Mouse (Mus musculus) cerebellum, adult 9-10 months (tissue): ENCODE data around the gene Atf7.
"Not testable (repeated sequence)": the region's sequence is repeated elsewhere in the genome, so short reads cannot be mapped to it uniquely, and the experiment has no call there.

Experiments
- DNase-seq: peaks from one replicate; pipeline ENCODE4 v3.0.0; 2022

Gene Atf7

GRCm38 (mm10) chr15:102617654-102618053, 7.6 kb downstream of the Atf7 start:
- DNase-seq: no peak

- no peak for DNase-seq
Measured at GRCm38 (mm10) chr15:102616174-102616573, 9.1 kb downstream of the Atf7 start.

- no peak for DNase-seq
Measured at GRCm38 (mm10) chr15:102614224-102614623, 11.0 kb downstream of the Atf7 start.

- no peak for DNase-seq
Measured at GRCm38 (mm10) chr15:102612966-102613365, 12.3 kb downstream of the Atf7 start.

- DNase-seq: not testable (repeated sequence)
Measured at GRCm38 (mm10) chr15:102608586-102608985, 16.7 kb downstream of the Atf7 start.

- no peak for DNase-seq
Measured at GRCm38 (mm10) chr15:102593996-102594656, 31.1 kb downstream of the Atf7 start.

GRCm38 (mm10) chr15:102592674-102593073, 32.6 kb downstream of the Atf7 start:
- DNase-seq: no peak

GRCm38 (mm10) chr15:102590567-102590966, 34.7 kb downstream of the Atf7 start:
- no peak for DNase-seq

GRCm38 (mm10) chr15:102589826-102590225, 35.4 kb downstream of the Atf7 start:
- DNase-seq: no peak

GRCm38 (mm10) chr15:102585501-102585900, 39.8 kb downstream of the Atf7 start:
- no peak for DNase-seq

GRCm38 (mm10) chr15:102583708-102584383, 41.4 kb downstream of the Atf7 start:
- DNase-seq: peak; percentile 81

GRCm38 (mm10) chr15:102581205-102581604, 44.1 kb downstream of the Atf7 start:
- no peak for DNase-seq

- DNase-seq: no peak
Measured at GRCm38 (mm10) chr15:102578351-102578750, 46.9 kb downstream of the Atf7 start.

GRCm38 (mm10) chr15:102576972-102577371, 48.3 kb downstream of the Atf7 start:
- no peak for DNase-seq

GRCm38 (mm10) chr15:102572081-102572480, 53.2 kb downstream of the Atf7 start:
- no peak for DNase-seq

GRCm38 (mm10) chr15:102567849-102568248, 57.4 kb downstream of the Atf7 start:
- DNase-seq: no peak

GRCm38 (mm10) chr15:102563681-102564080, 61.6 kb downstream of the Atf7 start:
- DNase-seq: no peak

GRCm38 (mm10) chr15:102563061-102563460, 62.2 kb downstream of the Atf7 start:
- DNase-seq: no peak

- DNase-seq: no peak
Measured at GRCm38 (mm10) chr15:102562491-102562890, 62.8 kb downstream of the Atf7 start.

- peak; percentile 64 for DNase-seq
Measured at GRCm38 (mm10) chr15:102557580-102557979, 67.7 kb downstream of the Atf7 start.

GRCm38 (mm10) chr15:102555581-102555980, 69.7 kb downstream of the Atf7 start:
- DNase-seq: no peak

GRCm38 (mm10) chr15:102552599-102552998, 72.7 kb downstream of the Atf7 start:
- DNase-seq: no peak

GRCm38 (mm10) chr15:102547478-102547877, 77.8 kb downstream of the Atf7 start:
- peak; percentile 98 for DNase-seq

GRCm38 (mm10) chr15:102546677-102547427, 78.4 kb downstream of the Atf7 start:
- peak; percentile 100 for DNase-seq
